Mouse (Mus musculus) CD4-positive, CD25-positive, alpha-beta regulatory T cell, adult 9 weeks (primary cell): ENCODE results near the gene Vmn1r229. TPM values are rescaled to one million over a fixed set of nuclear protein-coding genes. Genes with fewer than 3 reads are reported as not detected.

ENCODE experiments used
- polyA plus RNA-seq: library from polyadenylated mRNA; unstranded; fragments of 100-300 nt; shearing (Covaris generic); gene quantifications from one replicate; pipeline ENCODE4 v1.2.1, GENCODE M21; 2017

Gene Vmn1r229
- not detected for polyA plus RNA-seq

DNA sequence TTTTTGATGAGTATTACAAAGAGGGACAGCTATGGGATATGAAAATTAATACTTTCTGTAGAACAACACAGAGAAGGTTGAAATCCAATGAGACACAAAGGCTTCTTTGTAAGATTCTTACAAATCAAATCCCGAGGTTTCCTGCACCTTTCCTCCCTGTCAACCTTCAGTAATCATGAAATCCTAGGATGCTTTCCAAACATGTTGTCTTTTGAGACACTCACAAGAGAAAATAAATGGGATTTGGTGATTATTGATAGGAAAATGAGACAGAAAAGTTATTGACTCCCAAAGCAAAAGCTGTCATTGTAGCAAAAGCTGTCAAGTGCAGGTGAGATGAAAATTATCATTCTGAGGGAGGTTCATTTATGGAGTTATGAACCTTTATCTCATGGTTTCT lies at the start of gene Vmn1r229:
Gene Vmn1r229, plus strand, starts transcription at position 301 of the 400 bp plus-strand sequence.

DNA sequence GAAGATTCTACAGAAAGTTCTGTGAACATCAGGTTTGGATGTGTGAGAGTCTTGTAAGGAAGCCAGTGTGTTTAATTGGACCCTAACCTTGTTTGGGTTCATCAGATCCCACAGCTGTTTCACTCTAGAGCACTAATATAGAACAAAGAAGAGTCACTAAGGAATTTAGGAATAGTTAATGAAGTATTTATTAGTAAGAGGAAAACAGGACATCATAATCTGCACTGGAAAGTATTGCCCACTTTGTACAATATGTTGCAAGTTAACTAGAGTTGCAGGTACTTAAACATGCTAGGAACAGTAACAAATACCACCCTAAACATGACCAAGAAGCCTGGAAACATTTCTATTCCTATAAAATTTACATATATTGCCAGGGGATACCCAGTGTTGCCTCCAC lies 25.3 kb upstream of the Vmn1r229 start, which contains the start of gene Vmn1r228:
Gene Vmn1r228, minus strand, starts transcription at position 101 of the 400 bp plus-strand sequence.

DNA sequence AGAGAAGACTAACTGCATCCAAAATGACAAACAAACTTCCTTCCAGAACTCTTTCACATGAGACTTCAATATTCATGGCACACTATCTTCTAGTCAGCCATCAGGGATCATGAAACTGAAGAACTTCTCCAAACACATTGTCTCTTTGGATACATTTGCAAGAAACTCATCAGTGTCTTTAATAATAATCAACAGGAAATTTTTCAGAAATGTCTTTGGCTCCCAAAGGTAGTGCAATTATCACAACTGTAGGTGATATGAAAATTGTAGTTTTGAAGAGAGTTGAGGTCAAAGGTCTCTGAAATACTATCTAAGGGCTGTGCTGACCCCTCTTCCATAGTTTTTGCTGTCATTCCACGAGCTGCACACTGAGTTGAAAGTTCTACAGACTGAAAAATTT lies 28.8 kb downstream of the Vmn1r229 start, which contains the start of gene Vmn1r230:
Gene Vmn1r230, plus strand, starts transcription at position 301 of the 400 bp plus-strand sequence.

Other genes with a start within 250 kb of the Vmn1r229 start
- not detected for gene Vmn2r109, start 246.8 kb upstream of the Vmn1r229 start, polyA plus RNA-seq
- 0.05 TPM for gene Vmn2r110, start 215.1 kb upstream of the Vmn1r229 start, polyA plus RNA-seq
- not detected for gene Fpr-rs3, start 186.7 kb upstream of the Vmn1r229 start, polyA plus RNA-seq
- gene Vmn1r226, start 128.7 kb upstream of the Vmn1r229 start, polyA plus RNA-seq = not detected
- not detected for gene Vmn1r227, start 81.7 kb upstream of the Vmn1r229 start, polyA plus RNA-seq
- gene Vmn1r228, start 25.4 kb upstream of the Vmn1r229 start, polyA plus RNA-seq = not detected
- gene Vmn1r230, start 28.9 kb downstream of the Vmn1r229 start, polyA plus RNA-seq = not detected
- gene Vmn1r231, start 93.5 kb downstream of the Vmn1r229 start, polyA plus RNA-seq = not detected
- gene Vmn1r232, start 108.2 kb downstream of the Vmn1r229 start, polyA plus RNA-seq = not detected
- 308 TPM for gene Ppp2r1a, start 133.8 kb downstream of the Vmn1r229 start, polyA plus RNA-seq
- 0.09 TPM for gene Vmn1r233, start 184.9 kb downstream of the Vmn1r229 start, polyA plus RNA-seq
- gene Zfp160, start 197.3 kb downstream of the Vmn1r229 start, polyA plus RNA-seq = 20.1 TPM